ENCODE assay signal across 25 mouse cellular contexts in genomic region chr12:85594390-85594789, GRCm38 (mm10). TPM values are rescaled to one million over a fixed set of nuclear protein-coding genes. Genes with fewer than 3 reads are reported as not detected.
"Had no signal": no experiment of that assay in that cellular context is flagged by ENCODE, and none has a peak within 500 bp of the region (broad histone marks: within the 10 kb centered on the region; RNA-seq: fewer than 3 reads in every experiment).

No protein-coding gene starts in this region.

- ATAC-seq: hindbrain, postnatal 0 days; inflammation-experienced regulatory T-cells, adult 6 months; intestine, embryonic 15.5 days; intestine, postnatal 0 days had no signal

- H3K4me3 ChIP-seq: gastrocnemius, adult 2 months; heart, embryonic 13.5 days; heart, embryonic 15.5 days; hindbrain, embryonic 13.5 days; hindbrain, embryonic 15.5 days; intestine, embryonic 15.5 days; layer of hippocampus, adult 2 months; left cerebral cortex, adult 2 months; limb, embryonic 10.5 days; limb, embryonic 12.5 days; liver, embryonic 13.5 days had no signal

- H3K27me3 ChIP-seq: heart, embryonic 15.5 days; hindbrain, embryonic 15.5 days; intestine, embryonic 15.5 days had no signal

- DNase-seq: gastrocnemius, adult 2 months; gastrocnemius, postnatal 10 days; gastrocnemius, postnatal 25 days; heart, adult 18-20 months; heart, postnatal 14 days; heart, postnatal 36 days; kidney, adult 18-20 months; kidney, adult 8-10 months; kidney, postnatal 10 days; kidney, postnatal 25 days; kidney, postnatal 4 days; liver; liver, embryonic 13.5 days had no signal

- H3K36me3 ChIP-seq: heart, embryonic 13.5 days; heart, embryonic 15.5 days; hindbrain, embryonic 13.5 days; hindbrain, embryonic 15.5 days; intestine, embryonic 15.5 days; limb, embryonic 10.5 days; limb, embryonic 12.5 days; liver, embryonic 13.5 days had no signal

RNA-seq across cellular contexts. Expression of gene Jdp2, which starts 4.4 kb away (rescaled TPM):
- polyA plus RNA-seq: limb, embryonic 10.5 days had no signal
